Mouse (Mus musculus): Measurements from ENCODE around the gene Fbxo27. TPM values are rescaled to one million over a fixed set of nuclear protein-coding genes. Genes with fewer than 3 reads are reported as not detected.

Fbxo27 gene
- 0.18 and 0.31 TPM in 2 replicates for polyA plus RNA-seq (2012; rRNA removed)

GRCm38 (mm10) chr7:28692545-28693320 lies at the start of gene Fbxo27:
Gene Fbxo27, plus strand, starts transcription at chr7:28692849.

GRCm38 (mm10) chr7:28716590-28717281 lies 24.1 kb downstream of the Fbxo27 start, which contains the start of gene Fbxo17:
Gene Fbxo17, plus strand, starts transcription at chr7:28716804.

DNA sequence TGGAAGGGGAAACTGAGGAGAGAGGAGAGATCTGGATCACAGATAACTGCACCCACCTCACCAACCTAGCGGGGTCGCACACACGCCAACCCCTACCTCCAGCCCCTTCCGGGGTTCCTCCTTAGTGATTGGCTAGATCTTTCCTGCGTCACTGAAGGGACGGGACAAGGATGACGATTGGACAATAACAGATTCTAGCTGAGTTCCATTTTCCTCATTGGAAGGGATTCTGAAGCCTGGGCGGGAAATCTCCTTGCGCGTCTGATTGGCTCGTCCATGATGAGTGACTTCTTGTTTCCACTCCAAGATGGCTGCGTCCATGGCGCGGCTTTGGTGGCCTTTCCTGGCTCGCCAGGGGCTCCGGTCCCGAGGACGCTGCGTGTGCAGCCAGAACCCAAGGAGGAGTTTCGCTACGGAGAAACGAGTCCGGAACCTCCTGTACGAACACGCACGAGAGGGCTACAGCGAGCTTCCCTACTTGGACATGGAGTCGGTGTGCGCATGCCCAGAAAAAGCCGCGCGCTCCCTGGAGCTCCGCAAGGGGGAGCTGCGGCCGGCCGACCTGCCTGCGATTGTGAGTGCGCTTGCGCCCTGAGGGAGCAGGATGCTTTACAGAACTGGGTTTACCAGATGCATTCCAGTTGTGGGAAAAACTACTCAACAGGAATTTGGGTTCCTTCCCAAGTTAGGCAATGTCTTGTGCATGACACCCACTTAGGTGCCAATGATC lies 49.2 kb downstream of the Fbxo27 start, which contains the start of the genes Mrps12 and Sars2:
Mrps12 (minus strand) TSS at position 112 of the 730 bp plus-strand sequence.
Sars2 (plus strand) TSS at position 284 of the 730 bp plus-strand sequence.

Other genes with a start within 250 kb of the Fbxo27 start
- 0.38 and 0.40 TPM in 2 replicates for gene Lrfn1, start 240.9 kb upstream of the Fbxo27 start, polyA plus RNA-seq (2012; rRNA removed)
- not detected in 2 replicates for gene Ifnl2, start 182.4 kb upstream of the Fbxo27 start, polyA plus RNA-seq (2012; rRNA removed)
- not detected in 2 replicates for gene Ifnl3, start 170.0 kb upstream of the Fbxo27 start, polyA plus RNA-seq (2012; rRNA removed)
- 0.09 and 0.10 TPM in 2 replicates for gene Sycn, start 152.0 kb upstream of the Fbxo27 start, polyA plus RNA-seq (2012; rRNA removed)
- not detected in 2 replicates for gene Nccrp1, start 145.6 kb upstream of the Fbxo27 start, polyA plus RNA-seq (2012; rRNA removed)
- gene Samd4b, start 94.7 kb upstream of the Fbxo27 start, polyA plus RNA-seq (2012; rRNA removed) = 9.2 and 12.0 TPM in 2 replicates
- 10.8 and 11.4 TPM in 2 replicates for gene Pak4, start 94.7 kb upstream of the Fbxo27 start, polyA plus RNA-seq (2012; rRNA removed)
- not detected in 2 replicates for gene Acp7, start 61.5 kb upstream of the Fbxo27 start, polyA plus RNA-seq (2012; rRNA removed)
- 0.73 and 0.92 TPM in 2 replicates for gene Fbxo17, start 24.0 kb downstream of the Fbxo27 start, polyA plus RNA-seq (2012; rRNA removed)
- 45.3 and 47.4 TPM in 2 replicates for gene Mrps12, start 49.0 kb downstream of the Fbxo27 start, polyA plus RNA-seq (2012; rRNA removed)
- gene Sars2, start 49.1 kb downstream of the Fbxo27 start, polyA plus RNA-seq (2012; rRNA removed) = 10.1 and 11.5 TPM in 2 replicates
- gene Ccer2, start 63.3 kb downstream of the Fbxo27 start, polyA plus RNA-seq (2012; rRNA removed) = not detected in 2 replicates
- 15.5 and 18.1 TPM in 2 replicates for gene Sirt2, start 73.9 kb downstream of the Fbxo27 start, polyA plus RNA-seq (2012; rRNA removed)
- 15.0 and 16.6 TPM in 2 replicates for gene Nfkbib, start 74.7 kb downstream of the Fbxo27 start, polyA plus RNA-seq (2012; rRNA removed)
- 4.1 and 5.2 TPM in 2 replicates for gene Rinl, start 96.1 kb downstream of the Fbxo27 start, polyA plus RNA-seq (2012; rRNA removed)
- gene Hnrnpl, start 115.7 kb downstream of the Fbxo27 start, polyA plus RNA-seq (2012; rRNA removed) = 136 and 157 TPM in 2 replicates
- 52.2 and 62.2 TPM in 2 replicates for gene Ech1, start 132.4 kb downstream of the Fbxo27 start, polyA plus RNA-seq (2012; rRNA removed)
- 2.5 and 2.7 TPM in 2 replicates for gene Lgals4, start 141.0 kb downstream of the Fbxo27 start, polyA plus RNA-seq (2012; rRNA removed)
- gene Lgals7, start 171.0 kb downstream of the Fbxo27 start, polyA plus RNA-seq (2012; rRNA removed) = 0.50 and 0.92 TPM in 2 replicates
- gene Capn12, start 188.6 kb downstream of the Fbxo27 start, polyA plus RNA-seq (2012; rRNA removed) = 0.02 and 0.05 TPM in 2 replicates

Data from liver, embryonic 14 days (tissue).